Mouse (Mus musculus) limb, embryonic 15.5 days (tissue): ENCODE measurements around the gene Gbp2b. TPM values are rescaled to one million over a fixed set of nuclear protein-coding genes. Genes with fewer than 3 reads are reported as not detected.

ENCODE experiments used
- ATAC-seq: fragments of 200-750 bp; cut with Nextera tagmentation; 2 replicates; pipeline ENCODE4 v1.8.0; 2017; ENCODE audit warnings: low read depth, moderate TSS enrichment; ENCODE audit not compliant: insufficient number of reproducible peaks, low FRiP score, low TSS enrichment
- H3K27ac ChIP-seq: fragments of 300-500 bp; sonication (generic); 2 replicates; pipeline ENCODE4 v1.5.1; 2015; ENCODE audit warnings: moderate library complexity, mild to moderate bottlenecking, inconsistent platforms
- H3K27me3 ChIP-seq: fragments of 300-500 bp; sonication (generic); 2 replicates; pipeline ENCODE4 v1.6.1; 2015; ENCODE audit warnings: inconsistent platforms
- H3K36me3 ChIP-seq: fragments of 300-500 bp; sonication (generic); 2 replicates; pipeline ENCODE4 v1.6.1; 2015; ENCODE audit warnings: inconsistent platforms
- H3K4me1 ChIP-seq: fragments of 300-500 bp; sonication (generic); 2 replicates; pipeline ENCODE4 v1.6.1; 2015; ENCODE audit warnings: inconsistent platforms
- H3K4me2 ChIP-seq: fragments of 300-500 bp; sonication (generic); 2 replicates; pipeline ENCODE4 v1.6.1; 2015; ENCODE audit warnings: mild to moderate bottlenecking, inconsistent platforms
- H3K4me3 ChIP-seq: fragments of 300-500 bp; sonication (generic); 2 replicates; pipeline ENCODE4 v1.5.1; 2015; ENCODE audit warnings: mild to moderate bottlenecking, inconsistent platforms
- H3K9ac ChIP-seq: fragments of 300-500 bp; sonication (generic); 2 replicates; pipeline ENCODE4 v1.6.1; 2015; ENCODE audit warnings: inconsistent platforms
- H3K9me3 ChIP-seq: fragments of 300-500 bp; sonication (generic); 2 replicates; pipeline ENCODE4 v1.6.1; 2016; ENCODE audit warnings: inconsistent platforms
- WGBS: fragments of 180-500 bp; shearing (Covaris S2); methylation state at CpG from one replicate; pipeline ENCODE4 v1.1.7; 2015; 5-methylcytosine and 5-hydroxymethylcytosine counted together
- polyA plus RNA-seq: library from polyadenylated mRNA; unstranded; fragments of >200 nt; fragmentation: Nextera tagmentation; extraction: Ambion mirVana; gene quantifications from 2 replicates; pipeline ENCODE4 v1.2.1, GENCODE M21; 2015

The Gbp2b gene
- polyA plus RNA-seq, 1 experiment from 2014 or later, result not detected

GRCm38 (mm10) chr3:142578342-142578741 lies 16.3 kb upstream of the Gbp2b start:
- H3K36me3 ChIP-seq, result no peaks in the 10 kb centered on the region
- no peaks in the 10 kb centered on the region for H3K9me3 ChIP-seq
- H3K4me2 ChIP-seq, result no peak overlapping the region
- no peaks in the 10 kb centered on the region for H3K27me3 ChIP-seq
- no peak overlapping the region for H3K4me3 ChIP-seq
- H3K4me1 ChIP-seq, result no peaks in the 10 kb centered on the region
- ATAC-seq, result no peak
- 86% methylated on average over 4 of the region's 4 CpGs for WGBS
- no peak overlapping the region for H3K9ac ChIP-seq
- no peak overlapping the region for H3K27ac ChIP-seq

GRCm38 (mm10) chr3:142583067-142583466 lies 11.6 kb upstream of the Gbp2b start:
- Histone ChIP-seq H3K4me2 (no peak overlapping the region), H3K27me3 (no peaks in the 10 kb centered on the region), H3K4me1 (no peaks in the 10 kb centered on the region), H3K36me3 (no peaks in the 10 kb centered on the region), H3K27ac (no peak overlapping the region), H3K9ac (no peak overlapping the region), H3K9me3 (no peaks in the 10 kb centered on the region), H3K4me3 (no peak overlapping the region)
- ATAC-seq, result no peak
- 92% methylated on average over 4 of the region's 4 CpGs for WGBS

GRCm38 (mm10) chr3:142587386-142587785 lies 7.3 kb upstream of the Gbp2b start:
- Histone ChIP-seq H3K9ac (no peak overlapping the region), H3K4me3 (no peak overlapping the region), H3K4me2 (no peak overlapping the region), H3K36me3 (no peaks in the 10 kb centered on the region), H3K9me3 (no peaks in the 10 kb centered on the region), H3K27ac (no peak overlapping the region), H3K27me3 (no peaks in the 10 kb centered on the region), H3K4me1 (no peaks in the 10 kb centered on the region)
- no peak for ATAC-seq

GRCm38 (mm10) chr3:142588888-142589287 lies 5.8 kb upstream of the Gbp2b start:
- Histone ChIP-seq H3K9me3 (no peaks in the 10 kb centered on the region), H3K36me3 (no peaks in the 10 kb centered on the region), H3K27me3 (no peaks in the 10 kb centered on the region), H3K4me3 (no peak overlapping the region), H3K4me1 (no peaks in the 10 kb centered on the region), H3K27ac (no peak overlapping the region), H3K4me2 (no peak overlapping the region), H3K9ac (no peak overlapping the region)
- WGBS, result 77% methylated on average over 2 of the region's 2 CpGs
- ATAC-seq, result no peak

GRCm38 (mm10) chr3:142590431-142591067 lies 4.1 kb upstream of the Gbp2b start:
- Histone ChIP-seq H3K4me3 (no peak overlapping the region), H3K9me3 (no peaks in the 10 kb centered on the region), H3K4me2 (no peak overlapping the region), H3K4me1 (no peaks in the 10 kb centered on the region), H3K9ac (no peak overlapping the region), H3K36me3 (no peaks in the 10 kb centered on the region), H3K27me3 (no peaks in the 10 kb centered on the region), H3K27ac (no peak overlapping the region)
- ATAC-seq, result no peak
- WGBS, result 81% methylated on average over 4 of the region's 4 CpGs

GRCm38 (mm10) chr3:142597923-142598322 lies 3.3 kb downstream of the Gbp2b start:
- Histone ChIP-seq H3K9ac (no peak overlapping the region), H3K4me2 (no peak overlapping the region), H3K4me3 (no peak overlapping the region), H3K27me3 (no peaks in the 10 kb centered on the region), H3K36me3 (no peaks in the 10 kb centered on the region), H3K27ac (no peak overlapping the region), H3K9me3 (no peaks in the 10 kb centered on the region), H3K4me1 (no peaks in the 10 kb centered on the region)
- no peak for ATAC-seq
- WGBS, result 73% methylated on average over 3 of the region's 3 CpGs

- Histone ChIP-seq H3K27me3 (no peaks in the 10 kb centered on the region), H3K4me1 (no peaks in the 10 kb centered on the region), H3K27ac (no peak overlapping the region), H3K4me2 (no peak overlapping the region), H3K9ac (no peak overlapping the region), H3K9me3 (no peaks in the 10 kb centered on the region), H3K36me3 (no peaks in the 10 kb centered on the region), H3K4me3 (no peak overlapping the region)
- no peak for ATAC-seq
These were observed 7.0 kb downstream of the Gbp2b start for GRCm38 (mm10) chr3:142601675-142602074.

- Histone ChIP-seq H3K27ac (no peak overlapping the region), H3K9ac (no peak overlapping the region), H3K4me3 (no peak overlapping the region), H3K4me2 (no peak overlapping the region), H3K36me3 (no peaks in the 10 kb centered on the region), H3K9me3 (no peaks in the 10 kb centered on the region), H3K27me3 (no peaks in the 10 kb centered on the region), H3K4me1 (no peaks in the 10 kb centered on the region)
- 78% methylated on average over 3 of the region's 3 CpGs for WGBS
- ATAC-seq, result no peak
These were observed 24.0 kb downstream of the Gbp2b start for GRCm38 (mm10) chr3:142618658-142619057.

- Histone ChIP-seq H3K9me3 (no peaks in the 10 kb centered on the region), H3K36me3 (no peaks in the 10 kb centered on the region), H3K4me1 (no peaks in the 10 kb centered on the region), H3K4me2 (no peak overlapping the region), H3K27ac (no peak overlapping the region), H3K9ac (no peak overlapping the region), H3K27me3 (no peaks in the 10 kb centered on the region), H3K4me3 (no peak overlapping the region)
- WGBS, result 34% methylated on average over 1 of the region's 1 CpGs
- no peak for ATAC-seq
These were observed 25.0 kb downstream of the Gbp2b start for GRCm38 (mm10) chr3:142619606-142620005.

GRCm38 (mm10) chr3:142620111-142620955 lies 25.7 kb downstream of the Gbp2b start, which contains the start of gene Gbp2:
Gbp2 (plus strand) TSS chr3:142620602.
- H3K4me2 ChIP-seq, result peak within 1 kb of the TSS; percentile 13
- no peak for ATAC-seq
- peak within 1 kb of the TSS; percentile 6 for H3K4me3 ChIP-seq
- no peaks in the 10 kb centered on the region for H3K36me3 ChIP-seq
- H3K9ac ChIP-seq, result no peak within 1 kb of the TSS
- 60% methylated on average over 4 of the region's 4 CpGs for WGBS
- no peak within 1 kb of the TSS for H3K27ac ChIP-seq
- no peaks in the 10 kb centered on the region for H3K4me1 ChIP-seq
- H3K9me3 ChIP-seq, result no peaks in the 10 kb centered on the region
- H3K27me3 ChIP-seq, result no peaks in the 10 kb centered on the region

- 45% methylated on average over 3 of the region's 3 CpGs for WGBS
- Histone ChIP-seq H3K4me1 (no peaks in the 10 kb centered on the region), H3K4me3 (no peak overlapping the region), H3K36me3 (no peaks in the 10 kb centered on the region), H3K27ac (no peak overlapping the region), H3K9ac (no peak overlapping the region), H3K27me3 (no peaks in the 10 kb centered on the region), H3K9me3 (no peaks in the 10 kb centered on the region), H3K4me2 (no peak overlapping the region)
- no peak for ATAC-seq
These were observed 26.4 kb downstream of the Gbp2b start for GRCm38 (mm10) chr3:142620956-142621562.

GRCm38 (mm10) chr3:142630385-142630784 lies 35.7 kb downstream of the Gbp2b start:
- Histone ChIP-seq H3K4me3 (no peak overlapping the region), H3K4me1 (no peaks in the 10 kb centered on the region), H3K27me3 (no peaks in the 10 kb centered on the region), H3K36me3 (no peaks in the 10 kb centered on the region), H3K9ac (no peak overlapping the region), H3K9me3 (no peaks in the 10 kb centered on the region), H3K27ac (no peak overlapping the region), H3K4me2 (no peak overlapping the region)
- WGBS, result 61% methylated on average over 8 of the region's 8 CpGs
- ATAC-seq, result no peak
